Mouse (Mus musculus) thymus, postnatal 36 days (tissue): Measurements from ENCODE around the gene Vta1.

Experiments
- DNase-seq, 2 experiments: peaks; one replicate each; pipeline ENCODE4 v3.0.0; 2022; ENCODE audit warnings: mixed read lengths in 2 of 2

Gene Vta1

GRCm38 (mm10) chr10:14705072-14706066 lies at the start of gene Vta1, which contains the start of gene Nmbr:
Gene Vta1 (minus strand): TSS chr10:14705560.
Gene Nmbr (plus strand): TSS chr10:14705591.
- peak; percentile 97 for DNase-seq

DNA sequence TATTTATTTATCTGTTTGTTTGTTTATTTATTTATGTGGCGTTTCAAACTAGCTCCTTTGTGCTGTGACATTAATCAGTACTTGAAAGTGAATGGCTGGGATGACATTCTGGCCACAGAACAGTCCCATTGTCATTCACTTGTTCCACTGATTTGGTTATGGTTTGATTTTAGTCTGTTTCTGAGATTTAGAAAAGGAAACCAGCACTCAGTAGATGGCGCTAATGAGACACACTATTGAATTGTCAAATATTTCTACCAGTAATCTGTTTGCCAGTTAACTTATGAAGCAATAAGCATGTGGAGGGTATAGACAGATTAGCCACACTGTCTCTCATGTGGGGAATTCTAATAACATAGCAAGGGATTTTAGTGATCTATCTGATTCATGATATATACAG lies 28.9 kb upstream of the Vta1 start:
- no peak for DNase-seq

GRCm38 (mm10) chr10:14725671-14726070 lies 20.3 kb upstream of the Vta1 start:
- DNase-seq, result no peak

DNA sequence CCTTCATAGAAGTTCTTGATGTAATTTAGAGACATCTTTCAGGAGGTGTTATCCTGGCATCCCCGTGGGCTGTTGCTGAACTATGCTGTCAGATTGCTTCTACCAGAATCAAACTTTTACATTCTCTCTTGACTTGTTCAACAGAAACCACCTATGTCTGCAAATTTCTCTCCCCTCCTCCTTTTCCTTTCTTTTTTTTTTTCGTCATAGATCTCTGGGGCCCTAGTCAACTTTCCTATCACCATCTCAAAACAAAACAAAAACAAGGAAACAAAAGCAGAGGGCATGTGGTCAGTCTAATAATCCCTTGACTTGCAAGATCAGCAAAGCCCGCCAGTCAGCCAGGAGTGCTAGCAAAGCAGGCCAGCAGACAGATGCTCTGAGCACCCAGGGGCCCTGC lies 12.8 kb upstream of the Vta1 start, which contains the start of gene Gje1:
Gje1 (minus strand) TSS at position 101 of the 400 bp plus-strand sequence.
- DNase-seq, result no peak

GRCm38 (mm10) chr10:14703830-14704420 lies 1.4 kb downstream of the Vta1 start:
- no peak for DNase-seq

DNA sequence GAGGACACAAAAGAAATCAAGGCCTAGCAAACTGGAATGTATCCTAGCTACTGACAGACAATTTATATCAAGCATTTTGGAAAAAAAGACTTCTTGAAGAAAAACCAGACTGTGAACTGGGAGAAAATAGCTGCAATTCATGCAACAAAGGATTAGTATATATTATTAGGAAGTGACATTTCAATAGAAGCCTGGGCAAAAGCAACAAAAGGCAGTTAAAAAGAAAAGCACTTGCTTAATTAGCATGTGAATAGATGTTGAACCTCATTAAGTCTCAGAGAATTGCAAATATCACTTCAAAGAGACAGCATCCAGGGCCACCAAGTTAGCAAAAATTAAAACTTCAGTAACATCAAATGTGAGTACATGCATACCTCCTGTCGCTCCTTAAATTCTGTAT lies 2.1 kb downstream of the Vta1 start:
- DNase-seq, result no peak

GRCm38 (mm10) chr10:14690349-14690748 lies 15.0 kb downstream of the Vta1 start:
- no peak for DNase-seq

DNA sequence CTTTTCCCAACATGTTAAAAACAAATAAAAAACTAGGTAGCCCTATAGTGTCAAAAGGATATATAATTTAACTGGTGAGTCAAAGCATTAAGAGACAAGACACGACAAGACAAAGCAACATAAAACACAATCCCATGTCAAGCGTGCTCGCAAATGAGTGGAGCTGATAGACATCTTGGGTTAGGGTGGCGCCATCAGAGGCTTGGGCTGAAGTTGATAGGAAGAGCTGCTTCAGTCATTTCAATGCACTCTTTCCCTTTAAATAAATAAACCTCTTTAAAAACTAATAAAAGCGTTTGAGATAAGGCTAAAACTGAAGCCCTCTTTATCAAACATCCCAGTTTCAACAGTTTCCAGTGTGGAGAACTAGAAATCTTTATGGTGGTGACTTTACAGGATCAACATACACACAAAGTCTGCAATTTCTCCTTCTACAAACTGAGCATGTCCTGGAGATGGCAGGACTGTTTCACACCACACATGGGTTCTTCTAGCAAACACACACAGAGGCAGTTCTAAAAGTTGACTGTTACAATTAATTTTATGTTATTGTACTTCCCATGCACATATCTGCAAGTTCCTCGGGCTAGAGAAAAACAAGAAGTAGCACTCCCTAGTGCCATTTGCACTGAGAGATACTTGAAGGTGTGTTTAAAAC lies 16.4 kb downstream of the Vta1 start:
- DNase-seq, result no peak

DNA sequence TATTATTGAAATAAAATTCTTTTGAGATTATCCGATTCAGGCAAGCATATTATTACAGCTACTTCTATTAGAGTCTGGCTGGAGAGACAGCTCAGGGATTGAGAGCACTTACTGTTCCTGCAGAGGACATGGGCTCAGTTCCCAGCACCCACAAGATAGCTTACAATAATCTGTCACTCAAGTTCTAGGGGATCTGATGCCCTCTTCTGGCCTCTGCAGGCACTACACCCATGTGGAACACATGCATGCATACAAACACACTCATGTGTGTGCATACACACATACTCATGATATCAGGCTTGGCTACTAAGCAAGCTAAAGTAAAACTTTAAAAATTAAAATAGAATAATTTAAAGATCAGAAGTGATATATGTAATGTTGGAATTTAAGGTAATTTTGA lies 19.7 kb downstream of the Vta1 start:
- DNase-seq, result no peak

GRCm38 (mm10) chr10:14666147-14666546 lies 39.2 kb downstream of the Vta1 start:
- DNase-seq, result no peak

- no peak for DNase-seq
Observed at GRCm38 (mm10) chr10:14660875-14661274, 44.5 kb downstream of the Vta1 start.

DNA sequence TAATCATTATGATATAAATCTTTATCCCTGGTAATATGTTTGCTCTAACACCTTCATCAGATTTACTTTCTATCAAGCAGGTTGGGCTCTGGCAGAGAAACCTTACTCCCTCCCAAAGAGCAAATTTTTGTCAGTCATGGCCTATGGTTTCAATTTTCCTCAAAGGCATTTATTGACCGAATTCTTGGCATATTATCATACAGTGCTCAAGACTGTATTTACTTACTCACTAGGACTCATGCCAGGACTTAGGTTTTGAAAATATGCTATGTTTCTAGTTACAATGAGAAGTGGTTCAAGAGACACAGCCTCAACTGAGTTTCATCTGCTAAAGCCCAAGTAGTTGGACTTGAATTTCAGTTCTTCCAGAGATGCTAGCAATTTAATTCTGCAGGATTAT lies 65.7 kb downstream of the Vta1 start:
- DNase-seq, result no peak

- no peak for DNase-seq
Observed at GRCm38 (mm10) chr10:14639043-14639442, 66.3 kb downstream of the Vta1 start.

- no peak for DNase-seq
Observed at GRCm38 (mm10) chr10:14625706-14626105, 79.7 kb downstream of the Vta1 start.

- DNase-seq, result no peak
Observed at GRCm38 (mm10) chr10:14619156-14619555, 86.2 kb downstream of the Vta1 start.

DNA sequence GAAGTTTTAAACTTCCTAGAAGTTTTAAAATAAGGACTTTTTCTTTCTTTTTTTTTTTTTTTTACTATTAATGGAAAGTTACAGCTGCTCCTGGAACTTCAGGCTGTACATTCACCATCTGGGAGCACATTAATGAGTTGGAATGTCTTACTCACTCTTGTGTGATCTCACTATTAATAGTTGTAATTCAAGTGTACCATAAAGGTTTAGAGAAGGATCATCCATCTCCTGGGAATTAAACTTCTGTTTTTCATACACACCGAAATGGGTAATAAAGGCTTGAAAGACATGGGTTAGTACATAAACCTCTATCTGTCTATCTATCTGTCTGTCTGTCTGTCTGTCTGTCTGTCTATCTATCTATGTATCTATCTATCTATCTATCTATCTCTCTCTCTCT lies 87.1 kb downstream of the Vta1 start:
- DNase-seq, result no peak

DNA sequence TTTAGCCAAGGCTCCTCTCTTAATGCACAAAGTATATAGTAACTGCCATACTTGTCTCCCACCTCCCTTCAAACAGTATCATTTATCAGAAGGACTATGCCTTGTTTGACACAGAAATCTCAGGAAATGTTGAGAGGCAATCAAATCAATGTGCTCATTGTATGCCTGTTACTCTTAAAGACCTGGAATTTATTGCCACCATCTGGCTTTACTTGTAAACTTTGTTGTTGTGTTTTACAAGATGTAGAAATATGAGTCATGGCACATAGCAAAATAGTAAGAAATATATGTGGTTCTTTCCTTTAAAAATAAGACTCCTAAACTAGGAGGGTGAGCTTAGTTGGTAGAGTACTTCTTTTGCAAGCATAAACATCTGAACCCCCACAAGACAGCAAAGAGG lies 89.9 kb downstream of the Vta1 start:
- no peak for DNase-seq

DNA sequence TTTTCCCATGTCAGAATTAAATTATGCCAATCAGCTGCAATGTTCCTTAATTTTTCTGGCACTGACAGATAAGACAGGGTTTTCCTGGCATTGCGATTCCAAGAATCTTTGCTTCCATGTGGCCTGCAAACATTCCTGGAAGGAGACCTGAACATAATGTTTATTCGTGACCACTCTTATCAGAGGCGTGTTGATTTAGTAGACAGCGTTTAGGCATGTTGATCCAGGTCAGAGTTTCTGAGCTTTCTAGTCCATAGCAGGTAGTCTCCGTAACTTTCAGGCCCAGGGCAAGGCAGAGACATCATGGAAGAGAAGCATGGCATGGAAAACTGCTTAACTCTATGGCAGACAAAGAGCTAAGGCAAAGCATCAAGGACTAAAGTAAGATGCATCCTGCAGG lies 97.8 kb downstream of the Vta1 start:
- no peak for DNase-seq
